Mouse (Mus musculus) cerebellum, adult 2 months (tissue): ENCODE data around the gene Baiap3. TPM values are rescaled to one million over a fixed set of nuclear protein-coding genes. Genes with fewer than 3 reads are reported as not detected.
A peak's percentile ranks its signal among the peaks of the same experiment; 100 is the strongest.

Experiments
- DNase-seq, 2 experiments: peaks; one replicate each; pipeline ENCODE4 v3.0.0; 2021
- H3K27ac ChIP-seq: fragments of 200-500 bp; 2 replicates; pipeline ENCODE4 v1.5.1; 2012; ENCODE audit warnings: low read length, control low read depth, inconsistent platforms; ENCODE audit not compliant: insufficient read depth
- H3K27me3 ChIP-seq: fragments of 200-500 bp; 2 replicates; pipeline ENCODE4 v1.6.1; 2012; ENCODE audit warnings: inconsistent platforms, mild to moderate bottlenecking, low read length, moderate library complexity; ENCODE audit not compliant: control insufficient read depth, insufficient read depth
- H3K4me1 ChIP-seq: fragments of 200-500 bp; 2 replicates; pipeline ENCODE4 v1.6.1; 2011; ENCODE audit warnings: low read length; ENCODE audit not compliant: control insufficient read depth, insufficient read depth
- H3K4me3 ChIP-seq: fragments of 200-500 bp; replicated peaks from 2 replicates; pipeline ENCODE3; 2011; ENCODE audit warnings: mild to moderate bottlenecking, low read depth, low read length, control low read depth; ENCODE audit not compliant: insufficient read depth
- CTCF ChIP-seq: fragments of 200-500 bp; IDR thresholded peaks from 2 replicates; pipeline ENCODE4 v1.5.1; 2011; ENCODE audit warnings: low read depth, mild to moderate bottlenecking, control low read depth, low read length, moderate library complexity, borderline replicate concordance; ENCODE audit not compliant: insufficient read depth
- POLR2A ChIP-seq: fragments of 200-500 bp; IDR thresholded peaks from 2 replicates; pipeline ENCODE4 v1.6.1; 2011; ENCODE audit warnings: low read length, control low read depth, borderline replicate concordance; ENCODE audit not compliant: insufficient read depth
- WGBS: fragments of 180-500 bp; shearing (Covaris S2); methylation state at CpG from one replicate; pipeline ENCODE4 v1.1.7; 2018; 5-methylcytosine and 5-hydroxymethylcytosine counted together
- polyA plus RNA-seq: library from polyadenylated mRNA; depleted of rRNA; stranded (reverse); fragments of >200 nt; gene quantifications from 2 replicates; pipeline ENCODE4 v1.2.3, GENCODE M21; 2012; rRNA removed

Gene Baiap3
- polyA plus RNA-seq, 1 experiment, result 26.5 TPM

DNA sequence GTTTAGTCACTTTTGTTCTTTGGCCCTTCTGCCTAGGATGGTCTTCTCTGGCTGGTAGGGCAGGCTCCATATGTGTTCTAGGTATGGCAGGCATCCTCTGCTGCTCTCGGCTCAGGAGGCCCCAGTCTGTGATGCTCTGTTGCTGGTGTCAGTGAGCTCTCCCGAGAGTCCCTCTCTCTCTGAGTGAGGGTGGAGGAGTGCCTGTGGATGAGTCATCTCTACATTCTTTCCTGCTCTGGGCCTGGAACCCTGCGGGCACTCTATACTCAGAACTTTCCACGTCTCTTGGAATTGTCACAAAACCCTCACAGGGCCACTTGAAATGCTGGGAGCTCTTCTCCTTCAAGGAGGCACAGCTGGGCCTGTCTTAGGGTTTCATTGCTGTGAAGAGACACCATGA is 44.5 kb downstream of the Baiap3 start:
- Histone ChIP-seq H3K27ac (peak overlapping the region; percentile 4; the same call in 1 of the 2 replicates), H3K4me3 (no peak overlapping the region), H3K27me3 (no peaks in the 10 kb centered on the region), H3K4me1 (peaks cover 26% of the 10 kb centered on the region)
- TF ChIP-seq POLR2A, result no peak
- no peak for TF ChIP-seq CTCF
- peak in 1 of 2 experiments; percentile 55 for DNase-seq
- 16% methylated on average over 4 of the region's 4 CpGs for WGBS

DNA sequence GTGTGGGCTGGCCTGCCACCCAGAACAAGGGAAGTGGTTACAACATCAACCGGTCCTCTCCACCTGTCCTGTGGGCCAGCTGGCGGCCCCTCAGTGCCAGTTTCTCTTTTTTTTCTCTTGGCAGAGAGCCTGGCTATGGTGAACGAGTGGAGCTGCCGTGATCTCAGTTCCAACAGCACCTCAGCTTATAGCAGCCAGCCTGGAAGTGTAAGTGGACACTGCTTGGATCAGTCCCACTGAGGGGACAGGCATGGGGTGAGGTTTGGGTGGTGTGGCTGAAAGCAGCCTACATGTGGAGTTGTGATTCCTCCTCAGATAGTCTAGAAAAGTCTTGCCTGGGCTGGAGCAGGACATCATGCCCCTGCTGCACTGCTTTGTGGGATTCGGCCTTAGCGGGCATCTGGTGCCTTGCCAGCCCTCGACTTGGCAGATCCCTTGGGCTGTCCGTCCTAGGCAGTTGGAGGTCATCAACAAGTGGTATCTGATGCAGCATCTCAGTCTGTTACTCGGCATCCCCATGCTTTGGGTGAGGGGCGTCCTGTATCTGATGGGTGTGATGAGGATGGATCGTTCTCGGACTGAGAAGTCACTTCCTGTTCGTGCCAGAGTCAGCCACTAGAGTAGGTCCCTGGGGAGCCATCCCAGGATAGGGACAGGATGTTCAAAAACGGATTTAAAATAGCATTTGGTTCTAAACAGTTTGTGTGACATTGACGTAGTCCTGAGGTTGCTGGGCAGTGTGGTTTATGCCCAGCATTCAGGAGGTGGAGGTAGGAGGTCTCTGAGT is 45.3 kb downstream of the Baiap3 start:
- Histone ChIP-seq H3K4me3 (peak overlapping the region; percentile 6), H3K27me3 (no peaks in the 10 kb centered on the region), H3K4me1 (peaks cover 26% of the 10 kb centered on the region), H3K27ac (peak overlapping the region; percentile 6)
- DNase-seq, result peak; percentile 82 to 92
- WGBS, result 9% methylated on average over 15 of the region's 15 CpGs
- TF ChIP-seq POLR2A (no peak), CTCF (no peak)

DNA sequence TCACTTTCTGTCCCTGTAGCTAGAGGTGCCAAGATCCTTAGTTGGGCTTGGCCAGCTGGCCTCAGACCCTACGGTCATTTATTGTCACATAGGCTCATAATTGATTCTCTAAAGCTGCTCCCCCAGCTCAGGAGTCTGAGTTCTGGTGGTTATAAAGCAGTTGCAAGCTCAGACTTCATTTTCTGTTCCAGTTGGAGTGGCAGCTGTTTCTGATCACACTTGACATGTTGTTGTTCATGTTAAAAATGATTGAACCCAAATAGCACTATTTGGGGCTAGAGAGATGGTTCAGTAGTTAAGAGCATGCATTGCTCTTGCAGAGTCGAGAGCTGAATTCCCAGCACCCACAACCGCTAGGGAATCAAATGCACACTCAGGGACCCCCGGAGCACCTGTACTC is 46.2 kb downstream of the Baiap3 start:
- DNase-seq, result no peak
- Histone ChIP-seq H3K4me3 (no peak overlapping the region), H3K27ac (peak overlapping the region; percentile 6), H3K27me3 (no peaks in the 10 kb centered on the region), H3K4me1 (peaks cover 26% of the 10 kb centered on the region)
- WGBS, result 63% methylated on average over 4 of the region's 4 CpGs
- no peak for TF ChIP-seq POLR2A
- TF ChIP-seq CTCF, result no peak

DNA sequence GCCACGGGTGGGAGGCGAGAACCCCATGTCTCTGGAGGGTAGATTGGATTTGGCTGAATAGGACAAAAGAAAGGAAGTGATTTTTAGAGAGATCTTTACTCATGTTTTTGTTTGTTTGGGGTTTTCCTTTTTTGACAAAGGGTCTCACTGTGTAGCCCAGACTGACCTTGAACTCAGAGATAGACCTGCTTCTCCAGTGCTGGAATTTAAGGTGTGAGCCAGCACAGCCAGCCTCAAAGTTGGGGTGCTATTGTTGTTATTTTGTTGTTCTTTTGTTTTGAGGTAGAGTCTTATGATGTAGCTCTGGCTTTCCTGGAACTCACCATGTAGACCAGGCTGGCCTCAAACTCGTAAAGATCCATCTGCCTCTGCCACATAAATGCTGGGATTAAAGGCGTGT is 53.8 kb downstream of the Baiap3 start:
- no peak for TF ChIP-seq POLR2A
- no peak for TF ChIP-seq CTCF
- Histone ChIP-seq H3K27ac (no peak overlapping the region), H3K4me1 (peaks cover 3% of the 10 kb centered on the region; the same call in 1 of the 2 replicates), H3K4me3 (no peak overlapping the region), H3K27me3 (no peaks in the 10 kb centered on the region)
- no peak for DNase-seq
- 87% methylated on average over 4 of the region's 4 CpGs for WGBS

Other genes with a start within 250 kb of the Baiap3 start
- 19.8 and 21.3 TPM in 2 replicates for gene Cramp1l, start 240.6 kb downstream of the Baiap3 start, polyA plus RNA-seq
- gene Ift140, start 240.3 kb downstream of the Baiap3 start, polyA plus RNA-seq, result 18.0 and 19.2 TPM in 2 replicates
- 20.4 and 22.8 TPM in 2 replicates for gene Tmem204, start 172.8 kb downstream of the Baiap3 start, polyA plus RNA-seq
- gene Telo2, start 140.4 kb downstream of the Baiap3 start, polyA plus RNA-seq, result 39.5 and 43.7 TPM in 2 replicates
- gene Ptx4, start 135.6 kb downstream of the Baiap3 start, polyA plus RNA-seq, result 0.11 TPM in 1 of 2 replicates, not detected in the other
- 50.3 and 52.7 TPM in 2 replicates for gene Clcn7, start 123.0 kb downstream of the Baiap3 start, polyA plus RNA-seq
- 0.06 and 0.10 TPM in 2 replicates for gene Ccdc154, start 93.9 kb downstream of the Baiap3 start, polyA plus RNA-seq
- not detected in 2 replicates for gene Gm38655, start 80.9 kb downstream of the Baiap3 start, polyA plus RNA-seq
- gene BC003965, start 71.8 kb downstream of the Baiap3 start, polyA plus RNA-seq, result 23.4 and 25.2 TPM in 2 replicates
- 56.2 and 57.4 TPM in 2 replicates for gene Unkl, start 68.0 kb downstream of the Baiap3 start, polyA plus RNA-seq
- 131 and 146 TPM in 2 replicates for gene Gnptg, start 16.2 kb downstream of the Baiap3 start, polyA plus RNA-seq
- 40.4 and 42.4 TPM in 2 replicates for gene Tsr3, start 16.2 kb downstream of the Baiap3 start, polyA plus RNA-seq
- gene Ube2i, start 18.3 kb upstream of the Baiap3 start, polyA plus RNA-seq, result 253 and 255 TPM in 2 replicates
- gene Prss34, start 42.0 kb upstream of the Baiap3 start, polyA plus RNA-seq, result not detected in 2 replicates
- not detected in 2 replicates for gene Prss28, start 52.3 kb upstream of the Baiap3 start, polyA plus RNA-seq
- gene Prss29, start 62.3 kb upstream of the Baiap3 start, polyA plus RNA-seq, result not detected in 2 replicates
- gene Tpsab1, start 89.2 kb upstream of the Baiap3 start, polyA plus RNA-seq, result not detected in 2 replicates
- 0.16 TPM in 1 of 2 replicates, not detected in the other for gene Tpsb2, start 109.9 kb upstream of the Baiap3 start, polyA plus RNA-seq
- gene Tpsg1, start 112.9 kb upstream of the Baiap3 start, polyA plus RNA-seq, result not detected in 2 replicates
- gene Cacna1h, start 177.4 kb upstream of the Baiap3 start, polyA plus RNA-seq, result 10.8 and 12.4 TPM in 2 replicates
- gene Tekt4, start 198.3 kb upstream of the Baiap3 start, polyA plus RNA-seq, result 1.1 and 1.3 TPM in 2 replicates
- gene Sstr5, start 240.9 kb upstream of the Baiap3 start, polyA plus RNA-seq, result 0.11 and 0.16 TPM in 2 replicates